Mouse (Mus musculus): ENCODE results near the gene Map3k3. TPM values are rescaled to one million over a fixed set of nuclear protein-coding genes. Genes with fewer than 3 reads are reported as not detected.
"Not testable (repeated sequence)": the region's sequence is repeated elsewhere in the genome, so short reads cannot be mapped to it uniquely, and the experiment has no call there.

The Map3k3 gene
- polyA plus RNA-seq, 1 experiment from 2014 or later, result 14.7 TPM

DNA sequence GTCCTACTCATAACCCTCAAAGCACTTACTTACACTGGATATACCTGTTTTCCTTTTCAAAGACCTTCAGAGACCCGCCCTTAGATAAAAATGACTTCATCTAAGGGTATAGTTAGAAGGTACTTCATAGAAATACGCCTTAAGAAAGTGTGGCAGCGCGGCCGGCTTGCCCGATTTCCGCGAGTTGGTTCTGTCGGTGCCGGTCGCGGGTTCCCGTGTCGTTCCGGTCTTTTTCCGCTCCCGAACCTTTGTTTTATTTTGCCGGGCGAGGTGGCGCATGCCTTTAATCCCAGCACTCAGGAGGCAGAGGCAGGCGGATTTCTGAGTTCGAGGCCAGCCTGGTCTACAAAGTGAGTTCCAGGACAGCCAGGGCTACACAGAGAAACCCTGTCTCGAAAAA lies 17.8 kb upstream of the Map3k3 start:
- not testable (repeated sequence) for H3K4me1 ChIP-seq (replicated peaks; ENCODE audit: control insufficient read depth, insufficient read depth, low read length); ATAC-seq; H3K27ac ChIP-seq (ENCODE audit: low read length); H3K36me3 ChIP-seq (ENCODE audit: control insufficient read depth, insufficient read depth); H3K9me3 ChIP-seq (ENCODE audit: control insufficient read depth, low read length); H3K27me3 ChIP-seq (replicated peaks; ENCODE audit: control insufficient read depth, insufficient read depth, low read length)
- peak overlapping the region; percentile 60 for H3K4me3 ChIP-seq (replicated peaks; ENCODE audit: low read length)
- 17% methylated on average over 23 of the region's 23 CpGs for WGBS
- peak overlapping the region; percentile 96 for H3K4me2 ChIP-seq (ENCODE audit: low read length)
- peak overlapping the region; percentile 72 for H3K9ac ChIP-seq (replicated peaks; ENCODE audit: low read depth, low read length)

DNA sequence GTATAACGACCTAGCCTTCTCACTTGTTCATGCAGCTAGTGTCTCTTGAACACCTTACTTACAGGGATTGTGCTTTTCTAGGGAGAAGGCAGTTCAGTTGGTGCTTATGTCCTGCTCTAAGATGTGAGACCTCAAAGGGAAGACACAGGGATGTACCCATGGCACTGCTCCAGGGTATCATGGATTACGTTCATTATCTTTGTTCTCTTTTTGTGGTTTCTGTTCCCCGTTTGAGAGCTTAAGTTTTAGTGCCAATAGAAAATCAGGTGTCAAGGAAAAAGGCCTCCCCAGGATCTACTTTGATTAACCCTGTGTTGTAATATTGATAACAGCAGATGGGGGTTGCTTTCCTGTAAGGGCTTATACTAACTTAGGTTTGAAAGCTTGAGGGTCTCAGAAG lies 10.6 kb upstream of the Map3k3 start:
- no peaks in the 10 kb centered on the region for H3K9me3 ChIP-seq (ENCODE audit: control insufficient read depth, low read length)
- no peak overlapping the region for H3K27ac ChIP-seq (ENCODE audit: low read length)
- no peak overlapping the region for H3K4me2 ChIP-seq (ENCODE audit: low read length)
- WGBS, result 83% methylated on average over 3 of the region's 3 CpGs
- no peaks in the 10 kb centered on the region for H3K27me3 ChIP-seq (replicated peaks; ENCODE audit: control insufficient read depth, insufficient read depth, low read length)
- H3K9ac ChIP-seq (replicated peaks; ENCODE audit: low read depth, low read length), result no peak overlapping the region
- no peaks in the 10 kb centered on the region for H3K4me1 ChIP-seq (replicated peaks; ENCODE audit: control insufficient read depth, insufficient read depth, low read length)
- no peak overlapping the region for H3K4me3 ChIP-seq (replicated peaks; ENCODE audit: low read length)
- ATAC-seq, result no peak
- 0 out of 2 replicates have a peak, but pooled peaks cover 4% of the 10 kb centered on the region for H3K36me3 ChIP-seq (ENCODE audit: control insufficient read depth, insufficient read depth)

DNA sequence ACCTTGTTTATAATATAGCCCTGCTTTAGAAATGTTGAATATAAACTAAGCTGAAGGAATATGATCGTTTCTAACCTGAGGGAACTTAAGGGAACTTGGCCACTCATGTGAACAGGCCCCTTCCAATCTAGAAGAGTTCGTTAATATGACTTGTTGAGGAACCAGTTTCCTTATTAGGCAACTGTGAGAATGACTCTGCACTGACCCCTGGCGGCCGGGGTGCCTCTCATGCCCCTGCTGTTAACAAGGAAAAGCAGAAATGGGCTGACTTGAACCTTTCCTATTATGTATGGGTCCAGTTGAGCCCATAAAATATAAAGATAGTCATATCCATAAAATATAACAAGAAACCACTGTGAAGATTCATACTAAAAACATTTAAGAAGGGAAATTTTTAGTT lies 8.1 kb upstream of the Map3k3 start:
- Histone ChIP-seq H3K27me3 (replicated peaks; ENCODE audit: control insufficient read depth, insufficient read depth, low read length) (no peaks in the 10 kb centered on the region), H3K27ac (ENCODE audit: low read length) (no peak overlapping the region), H3K4me3 (replicated peaks; ENCODE audit: low read length) (no peak overlapping the region), H3K9ac (replicated peaks; ENCODE audit: low read depth, low read length) (no peak overlapping the region), H3K4me2 (ENCODE audit: low read length) (no peak overlapping the region), H3K36me3 (ENCODE audit: control insufficient read depth, insufficient read depth) (0 out of 2 replicates have a peak, but pooled peaks cover 4% of the 10 kb centered on the region), H3K4me1 (replicated peaks; ENCODE audit: control insufficient read depth, insufficient read depth, low read length) (no peaks in the 10 kb centered on the region), H3K9me3 (ENCODE audit: control insufficient read depth, low read length) (no peaks in the 10 kb centered on the region)
- 5% methylated on average over 4 of the region's 4 CpGs for WGBS
- no peak for ATAC-seq

DNA sequence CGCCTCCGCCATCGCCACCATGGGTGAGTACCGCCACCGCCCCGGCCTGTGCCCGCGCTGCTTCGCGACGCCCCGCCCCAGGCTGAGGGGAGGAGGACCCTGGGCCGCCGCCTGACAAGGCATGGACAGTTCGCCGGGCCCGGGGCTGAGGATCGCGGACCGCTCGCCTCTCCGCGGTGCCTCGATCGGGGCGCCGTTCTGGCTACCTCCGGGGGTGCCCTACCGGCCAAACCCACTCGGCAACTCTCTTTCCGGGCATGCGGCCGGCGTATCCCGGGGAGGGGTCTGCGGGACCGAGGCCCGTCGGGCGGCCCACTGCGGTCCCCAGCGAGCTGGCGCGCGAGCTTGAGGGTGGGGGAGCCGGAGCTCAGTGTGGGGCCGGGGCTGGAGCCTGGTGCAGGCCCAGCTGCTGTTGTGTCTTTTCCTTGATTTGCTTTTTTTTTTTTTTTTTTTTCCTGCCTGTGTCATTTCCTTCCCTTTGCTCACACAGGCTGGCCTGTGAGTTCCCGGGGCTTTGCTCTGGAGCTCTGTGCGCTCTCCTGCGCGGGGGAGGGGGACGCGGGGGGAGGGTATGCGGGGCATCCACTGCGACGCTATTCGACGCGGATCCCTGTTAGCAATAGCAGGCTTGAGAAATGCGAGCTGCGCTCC lies 623 bp downstream of the Map3k3 start:
- no peaks in the 10 kb centered on the region for H3K36me3 ChIP-seq (ENCODE audit: control insufficient read depth, insufficient read depth)
- H3K27ac ChIP-seq (ENCODE audit: low read length), result peak overlapping the region; percentile 96
- under 1% methylated on average over 46 of the region's 61 CpGs for WGBS
- H3K27me3 ChIP-seq (replicated peaks; ENCODE audit: control insufficient read depth, insufficient read depth, low read length), result no peaks in the 10 kb centered on the region
- peak; percentile 46 for ATAC-seq
- H3K9me3 ChIP-seq (ENCODE audit: control insufficient read depth, low read length), result no peaks in the 10 kb centered on the region
- peak overlapping the region; percentile 58 for H3K4me2 ChIP-seq (ENCODE audit: low read length)
- peak overlapping the region; percentile 94 for H3K9ac ChIP-seq (replicated peaks; ENCODE audit: low read depth, low read length)
- H3K4me3 ChIP-seq (replicated peaks; ENCODE audit: low read length), result peak overlapping the region; percentile 74
- peaks cover 11% of the 10 kb centered on the region for H3K4me1 ChIP-seq (replicated peaks; ENCODE audit: control insufficient read depth, insufficient read depth, low read length)

DNA sequence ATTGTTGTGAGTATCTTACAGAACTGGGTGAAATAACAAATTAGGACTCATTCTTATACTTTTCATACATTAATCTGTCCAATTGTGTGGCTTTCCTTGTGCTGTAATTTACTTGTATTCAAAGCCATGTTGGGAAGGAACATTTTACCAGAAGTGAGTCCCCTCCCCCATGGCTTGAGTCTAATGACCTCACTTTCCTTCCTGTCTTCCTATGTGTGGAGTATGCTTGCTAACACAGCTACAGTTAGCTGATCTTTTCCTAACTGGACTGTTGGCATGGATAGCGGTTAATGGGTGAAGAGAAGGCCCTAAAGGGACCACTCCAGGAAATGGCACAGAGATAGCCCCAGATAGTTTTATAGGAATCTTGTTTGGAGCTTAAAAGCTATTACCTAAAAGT lies 13.8 kb downstream of the Map3k3 start:
- ATAC-seq, result no peak
- H3K4me2 ChIP-seq (ENCODE audit: low read length), result no peak overlapping the region
- 97% methylated on average over 1 of the region's 1 CpGs for WGBS

DNA sequence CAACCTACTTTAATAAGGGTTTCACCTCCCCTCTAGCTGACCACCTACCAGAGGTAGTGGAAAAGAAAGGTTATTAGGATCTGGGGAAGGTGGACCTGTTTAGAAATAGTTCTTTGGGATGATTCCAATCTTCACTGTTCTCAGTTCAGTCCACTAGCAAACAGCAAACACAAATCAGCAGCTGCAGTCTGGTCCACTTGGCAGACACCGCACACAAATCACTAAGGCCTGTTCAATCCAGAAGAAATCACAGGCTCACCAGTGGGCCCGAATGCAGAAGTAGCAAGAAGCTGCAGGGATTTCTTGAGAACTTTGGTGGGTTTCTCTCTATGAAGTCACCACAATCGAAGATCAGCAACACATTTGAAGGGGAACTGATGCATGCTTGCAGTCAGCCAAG lies 18.5 kb downstream of the Map3k3 start:
- Histone ChIP-seq H3K4me1 (replicated peaks; ENCODE audit: control insufficient read depth, insufficient read depth, low read length) (no peaks in the 10 kb centered on the region), H3K9ac (replicated peaks; ENCODE audit: low read depth, low read length) (no peak overlapping the region), H3K27me3 (replicated peaks; ENCODE audit: control insufficient read depth, insufficient read depth, low read length) (no peaks in the 10 kb centered on the region), H3K36me3 (ENCODE audit: control insufficient read depth, insufficient read depth) (no peaks in the 10 kb centered on the region), H3K27ac (ENCODE audit: low read length) (no peak overlapping the region), H3K4me2 (ENCODE audit: low read length) (no peak overlapping the region), H3K4me3 (replicated peaks; ENCODE audit: low read length) (no peak overlapping the region), H3K9me3 (ENCODE audit: control insufficient read depth, low read length) (no peaks in the 10 kb centered on the region)
- ATAC-seq, result no peak
- 91% methylated on average over 3 of the region's 3 CpGs for WGBS

More for the DNA sequence above, 13.8 kb downstream of the Map3k3 start:
- Histone ChIP-seq H3K4me1 (replicated peaks; ENCODE audit: control insufficient read depth, insufficient read depth, low read length) (no peaks in the 10 kb centered on the region), H3K9me3 (ENCODE audit: control insufficient read depth, low read length) (no peaks in the 10 kb centered on the region), H3K4me3 (replicated peaks; ENCODE audit: low read length) (no peak overlapping the region), H3K36me3 (ENCODE audit: control insufficient read depth, insufficient read depth) (no peaks in the 10 kb centered on the region), H3K27ac (ENCODE audit: low read length) (no peak overlapping the region), H3K27me3 (replicated peaks; ENCODE audit: control insufficient read depth, insufficient read depth, low read length) (no peaks in the 10 kb centered on the region), H3K9ac (replicated peaks; ENCODE audit: low read depth, low read length) (no peak overlapping the region)

DNA sequence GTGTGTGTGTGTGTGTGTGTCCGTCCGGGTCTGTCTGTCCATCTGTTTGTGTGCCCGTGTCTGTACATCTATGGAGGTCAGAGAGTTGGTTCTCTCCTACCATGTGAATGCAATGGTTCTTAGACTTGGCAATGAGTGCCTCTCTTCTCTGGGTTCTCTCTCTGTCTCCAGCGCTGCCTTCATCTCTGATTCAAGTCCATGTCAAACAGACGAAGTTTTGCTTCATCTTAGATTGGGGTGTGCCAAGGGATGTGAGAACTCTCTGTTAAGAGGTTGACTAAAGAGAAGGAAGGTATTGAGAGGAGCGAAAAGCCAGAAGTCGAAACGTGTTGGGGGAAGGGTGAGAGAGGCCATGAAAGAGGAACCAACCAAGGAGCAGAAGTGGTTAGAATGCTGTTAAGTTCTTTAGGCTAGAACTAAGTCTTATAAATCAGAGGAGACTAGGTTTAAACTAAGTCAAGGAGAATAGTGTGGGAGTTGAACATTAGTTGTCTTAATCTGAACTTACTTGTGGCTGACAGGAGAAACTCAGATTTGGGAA lies 21.7 kb downstream of the Map3k3 start:
- WGBS, result 78% methylated on average over 8 of the region's 8 CpGs
- no peaks in the 10 kb centered on the region for H3K36me3 ChIP-seq (ENCODE audit: control insufficient read depth, insufficient read depth)
- no peak overlapping the region for H3K27ac ChIP-seq (ENCODE audit: low read length)
- no peak for ATAC-seq
- no peak overlapping the region for H3K9ac ChIP-seq (replicated peaks; ENCODE audit: low read depth, low read length)
- no peak overlapping the region for H3K4me2 ChIP-seq (ENCODE audit: low read length)
- no peaks in the 10 kb centered on the region for H3K9me3 ChIP-seq (ENCODE audit: control insufficient read depth, low read length)
- H3K27me3 ChIP-seq (replicated peaks; ENCODE audit: control insufficient read depth, insufficient read depth, low read length), result no peaks in the 10 kb centered on the region
- H3K4me1 ChIP-seq (replicated peaks; ENCODE audit: control insufficient read depth, insufficient read depth, low read length), result no peaks in the 10 kb centered on the region
- no peak overlapping the region for H3K4me3 ChIP-seq (replicated peaks; ENCODE audit: low read length)

DNA sequence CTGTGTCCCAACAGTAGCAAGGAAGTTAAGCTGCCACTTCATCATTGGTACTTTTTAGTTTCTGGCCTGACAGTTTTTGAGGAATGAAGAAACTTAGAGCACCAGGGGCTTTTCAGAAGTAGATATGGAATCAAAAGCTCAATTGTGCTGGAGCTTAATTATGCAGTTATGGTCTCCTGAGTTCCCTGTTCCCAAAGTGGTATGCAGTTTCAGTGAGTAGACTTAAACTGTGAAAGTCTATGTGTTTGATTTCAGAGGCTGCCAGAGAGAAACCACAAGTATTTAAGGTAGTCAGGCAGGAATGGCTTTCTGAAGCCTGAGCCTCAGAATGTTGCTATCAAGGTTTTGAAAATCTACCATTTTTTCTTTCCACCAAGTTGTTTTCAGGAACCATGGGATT lies 27.3 kb downstream of the Map3k3 start:
- H3K9me3 ChIP-seq (ENCODE audit: control insufficient read depth, low read length), result no peaks in the 10 kb centered on the region
- H3K27me3 ChIP-seq (replicated peaks; ENCODE audit: control insufficient read depth, insufficient read depth, low read length), result no peaks in the 10 kb centered on the region
- no peak overlapping the region for H3K4me3 ChIP-seq (replicated peaks; ENCODE audit: low read length)
- no peak overlapping the region for H3K4me2 ChIP-seq (ENCODE audit: low read length)
- H3K27ac ChIP-seq (ENCODE audit: low read length), result no peak overlapping the region
- H3K4me1 ChIP-seq (replicated peaks; ENCODE audit: control insufficient read depth, insufficient read depth, low read length), result no peaks in the 10 kb centered on the region
- H3K36me3 ChIP-seq (ENCODE audit: control insufficient read depth, insufficient read depth), result peaks cover 13% of the 10 kb centered on the region
- no peak for ATAC-seq
- no peak overlapping the region for H3K9ac ChIP-seq (replicated peaks; ENCODE audit: low read depth, low read length)

DNA sequence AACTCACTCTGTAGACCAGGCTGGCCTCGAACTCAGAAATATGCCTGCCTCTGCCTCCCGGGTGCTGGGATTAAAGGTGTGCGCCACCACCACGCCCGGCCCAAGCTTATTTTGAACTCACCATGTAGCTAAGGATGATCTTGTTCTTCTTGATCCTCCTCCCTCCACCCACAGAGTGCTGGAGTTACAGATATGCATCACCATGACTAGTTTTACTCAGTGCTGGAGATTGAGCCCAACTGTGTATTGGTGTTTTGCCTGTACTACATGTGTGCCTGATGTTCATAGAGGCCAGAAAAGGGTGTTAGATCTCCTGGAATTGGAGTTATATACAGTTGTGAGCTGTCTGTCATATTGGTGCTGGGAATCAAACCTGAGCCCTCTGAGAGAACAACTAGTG lies 37.8 kb downstream of the Map3k3 start:
- Histone ChIP-seq H3K4me3 (replicated peaks; ENCODE audit: low read length) (no peak overlapping the region), H3K36me3 (ENCODE audit: control insufficient read depth, insufficient read depth) (peaks cover 22% of the 10 kb centered on the region)

DNA sequence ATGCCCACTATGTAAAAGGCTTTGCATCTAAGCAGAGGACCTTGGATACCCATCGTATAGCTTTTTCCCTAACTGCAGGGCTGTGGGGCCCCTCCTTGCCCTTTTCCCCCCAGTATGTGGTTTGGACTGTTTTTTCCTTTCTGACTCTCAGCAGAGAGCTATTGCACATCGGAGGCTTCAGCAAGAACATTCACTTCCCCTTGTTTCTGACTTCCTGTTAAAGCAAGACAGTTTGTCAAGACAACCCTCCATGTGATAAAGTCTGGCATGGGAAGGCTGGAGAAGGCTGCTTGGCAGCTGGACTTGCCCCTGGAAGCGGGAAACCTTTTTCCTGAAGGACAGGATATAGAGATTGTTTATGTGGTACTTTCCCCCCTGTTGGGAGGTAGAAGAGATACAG lies 38.3 kb downstream of the Map3k3 start:
- no peak for ATAC-seq
- Histone ChIP-seq H3K4me2 (ENCODE audit: low read length) (no peak overlapping the region), H3K27me3 (replicated peaks; ENCODE audit: control insufficient read depth, insufficient read depth, low read length) (no peaks in the 10 kb centered on the region), H3K9me3 (ENCODE audit: control insufficient read depth, low read length) (no peaks in the 10 kb centered on the region), H3K36me3 (ENCODE audit: control insufficient read depth, insufficient read depth) (peaks cover 19% of the 10 kb centered on the region), H3K4me3 (replicated peaks; ENCODE audit: low read length) (no peak overlapping the region), H3K27ac (ENCODE audit: low read length) (no peak overlapping the region), H3K4me1 (replicated peaks; ENCODE audit: control insufficient read depth, insufficient read depth, low read length) (no peaks in the 10 kb centered on the region), H3K9ac (replicated peaks; ENCODE audit: low read depth, low read length) (no peak overlapping the region)
- WGBS, result 86% methylated on average over 3 of the region's 3 CpGs

More for the DNA sequence above, 37.8 kb downstream of the Map3k3 start:
- ATAC-seq, result no peak
- Histone ChIP-seq H3K27ac (ENCODE audit: low read length) (no peak overlapping the region), H3K27me3 (replicated peaks; ENCODE audit: control insufficient read depth, insufficient read depth, low read length) (no peaks in the 10 kb centered on the region), H3K9me3 (ENCODE audit: control insufficient read depth, low read length) (no peaks in the 10 kb centered on the region), H3K4me2 (ENCODE audit: low read length) (no peak overlapping the region), H3K4me1 (replicated peaks; ENCODE audit: control insufficient read depth, insufficient read depth, low read length) (no peaks in the 10 kb centered on the region), H3K9ac (replicated peaks; ENCODE audit: low read depth, low read length) (no peak overlapping the region)
- WGBS, result 93% methylated on average over 5 of the region's 5 CpGs
